Mouse (Mus musculus) spleen, adult 18-20 months (tissue): ENCODE measurements at regions not wholly inside any gene's neighbourhood (a gene's known extent, or its start where the extent isn't known, plus 50 kb on each side); places are given as distances from the start of the nearest gene placed in this dataset.

ENCODE experiments used
- DNase-seq, 2 experiments: peaks; one replicate each; pipeline ENCODE4 v3.0.0; 2022; ENCODE audit warnings: mixed read lengths in 2 of 2

GRCm38 (mm10) chr7:136570911-136571310 is 323.5 kb upstream of the Mgmt start:
- DNase-seq, result no peak

GRCm38 (mm10) chr7:136581896-136582295 is 312.5 kb upstream of the Mgmt start:
- DNase-seq, result no peak

GRCm38 (mm10) chr7:136584361-136584760 is 310.1 kb upstream of the Mgmt start:
- no peak for DNase-seq

- no peak for DNase-seq
Observed at GRCm38 (mm10) chr7:136588491-136588890, 305.9 kb upstream of the Mgmt start.

GRCm38 (mm10) chr7:136590947-136591346 is 303.5 kb upstream of the Mgmt start:
- DNase-seq, result no peak

- DNase-seq, result no peak
Observed at GRCm38 (mm10) chr7:136607278-136608120, 286.9 kb upstream of the Mgmt start.

GRCm38 (mm10) chr7:136613496-136613895 is 280.9 kb upstream of the Mgmt start:
- DNase-seq, result no peak

GRCm38 (mm10) chr7:136624496-136624895 is 269.9 kb upstream of the Mgmt start:
- no peak for DNase-seq

GRCm38 (mm10) chr7:136631089-136631488 is 263.3 kb upstream of the Mgmt start:
- DNase-seq, result no peak

- no peak for DNase-seq
Observed at GRCm38 (mm10) chr7:136640160-136640559, 254.3 kb upstream of the Mgmt start.

- no peak for DNase-seq
Observed at GRCm38 (mm10) chr7:136640771-136641170, 253.6 kb upstream of the Mgmt start.

- DNase-seq, result no peak
Observed at GRCm38 (mm10) chr7:136649796-136650195, 244.6 kb upstream of the Mgmt start.

- no peak for DNase-seq
Observed at GRCm38 (mm10) chr7:136659930-136660329, 234.5 kb upstream of the Mgmt start.

GRCm38 (mm10) chr7:136660401-136660800 is 234.0 kb upstream of the Mgmt start:
- DNase-seq, result no peak

- no peak for DNase-seq
Observed at GRCm38 (mm10) chr7:136664424-136665082, 229.9 kb upstream of the Mgmt start.

- DNase-seq, result no peak
Observed at GRCm38 (mm10) chr7:136665901-136666300, 228.5 kb upstream of the Mgmt start.

GRCm38 (mm10) chr7:136666707-136667106 is 227.7 kb upstream of the Mgmt start:
- DNase-seq, result no peak

- no peak for DNase-seq
Observed at GRCm38 (mm10) chr7:136670675-136671074, 223.7 kb upstream of the Mgmt start.

- no peak for DNase-seq
Observed at GRCm38 (mm10) chr7:136674159-136674558, 220.3 kb upstream of the Mgmt start.

GRCm38 (mm10) chr7:136675041-136675440 is 219.4 kb upstream of the Mgmt start:
- no peak for DNase-seq

- no peak for DNase-seq
Observed at GRCm38 (mm10) chr7:136676104-136676503, 218.3 kb upstream of the Mgmt start.

GRCm38 (mm10) chr7:136676987-136677545 is 217.3 kb upstream of the Mgmt start:
- DNase-seq, result no peak

GRCm38 (mm10) chr7:136689579-136689978 is 204.8 kb upstream of the Mgmt start:
- no peak for DNase-seq

GRCm38 (mm10) chr7:136706246-136706645 is 188.2 kb upstream of the Mgmt start:
- no peak for DNase-seq
